Mouse (Mus musculus) frontal cortex, postnatal 10 days (tissue): ENCODE measurements at regions not wholly inside any gene's neighbourhood (a gene's known extent, or its start where the extent isn't known, plus 50 kb on each side); places are given as distances from the start of the nearest gene placed in this dataset.

Experiments
- DNase-seq, 2 experiments: peaks; one replicate each; pipeline ENCODE4 v3.0.0; 2022; ENCODE audit warnings: low spot score in 2 of 2, mixed read lengths in 1 of 2

DNA sequence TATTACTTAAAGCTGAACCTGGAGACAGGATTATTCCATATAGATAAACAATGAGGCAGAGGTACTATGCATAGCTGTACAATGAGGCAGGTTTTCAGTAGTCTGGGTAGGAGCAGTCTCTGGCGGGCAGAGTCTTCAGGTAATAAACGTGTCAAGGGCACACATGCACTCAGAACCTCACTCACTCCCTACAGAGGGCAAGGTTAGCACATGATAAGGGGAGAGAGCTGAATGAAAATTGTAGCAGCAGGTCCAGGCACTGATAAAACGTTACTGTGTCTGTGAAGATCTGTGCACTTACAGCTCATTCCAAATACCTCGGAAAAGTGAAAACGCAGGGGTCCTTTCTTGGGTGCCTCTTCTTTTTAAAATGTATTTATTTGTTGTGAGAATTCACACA is 120.9 kb upstream of the Itga4 start:
- no peak for DNase-seq

DNA sequence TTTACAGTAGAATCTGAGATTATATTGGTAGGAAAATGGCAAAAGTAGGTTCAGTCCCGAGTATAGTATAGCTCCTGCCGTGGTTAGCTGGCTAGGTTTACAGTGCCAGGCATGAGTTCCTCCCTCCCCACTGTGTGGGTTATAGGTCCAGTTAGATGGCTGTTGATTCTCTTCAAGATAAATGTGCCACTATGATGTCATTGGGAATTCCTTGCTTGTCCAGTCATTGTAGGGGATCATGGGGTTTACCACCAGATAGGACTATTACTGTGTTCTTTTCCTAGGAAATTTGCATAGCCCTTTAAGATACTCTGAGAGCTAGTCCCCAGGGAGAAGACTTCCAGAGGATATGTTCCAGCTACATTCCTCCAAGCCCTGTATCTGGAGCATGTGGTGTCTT is 119.2 kb upstream of the Itga4 start:
- no peak for DNase-seq

DNA sequence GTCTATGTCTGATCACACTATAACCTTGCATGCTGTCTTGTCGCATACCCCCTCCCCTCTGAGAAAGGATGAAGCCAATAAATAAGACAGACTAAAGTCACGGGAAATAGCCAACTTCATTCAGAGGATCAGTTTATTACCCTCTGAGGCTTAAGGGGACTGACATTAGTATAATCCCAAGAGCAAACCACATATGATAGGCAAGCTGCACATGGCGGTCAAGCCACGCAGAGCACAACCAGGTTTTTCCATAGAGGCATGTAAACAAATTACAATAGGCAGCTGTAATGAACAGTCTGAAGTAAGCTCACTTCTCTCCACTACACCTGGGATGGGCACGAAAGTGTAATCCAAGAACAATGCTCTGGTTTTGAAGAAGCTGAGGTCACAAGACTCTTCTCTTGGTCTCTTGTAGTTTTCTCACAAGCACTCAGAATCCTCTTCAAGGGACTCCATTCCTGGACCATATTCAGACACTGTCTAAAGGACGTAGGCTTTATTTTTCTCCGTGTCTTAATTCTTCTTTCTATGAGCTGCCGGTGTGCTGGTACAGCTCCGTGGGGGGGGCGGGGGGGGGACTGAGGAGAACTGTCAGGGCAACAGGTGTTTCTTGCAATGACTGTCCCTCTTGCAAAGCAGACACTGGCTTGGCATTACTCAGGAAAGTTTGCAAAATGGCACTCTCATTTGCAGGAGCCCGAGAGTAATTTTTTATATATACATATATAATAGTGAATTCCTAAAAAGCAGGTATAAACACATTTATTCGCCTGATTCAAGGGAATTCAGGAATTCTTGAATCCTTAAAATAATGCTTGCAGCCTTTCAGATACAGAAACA is 118.4 kb upstream of the Itga4 start:
- DNase-seq: no peak

DNA sequence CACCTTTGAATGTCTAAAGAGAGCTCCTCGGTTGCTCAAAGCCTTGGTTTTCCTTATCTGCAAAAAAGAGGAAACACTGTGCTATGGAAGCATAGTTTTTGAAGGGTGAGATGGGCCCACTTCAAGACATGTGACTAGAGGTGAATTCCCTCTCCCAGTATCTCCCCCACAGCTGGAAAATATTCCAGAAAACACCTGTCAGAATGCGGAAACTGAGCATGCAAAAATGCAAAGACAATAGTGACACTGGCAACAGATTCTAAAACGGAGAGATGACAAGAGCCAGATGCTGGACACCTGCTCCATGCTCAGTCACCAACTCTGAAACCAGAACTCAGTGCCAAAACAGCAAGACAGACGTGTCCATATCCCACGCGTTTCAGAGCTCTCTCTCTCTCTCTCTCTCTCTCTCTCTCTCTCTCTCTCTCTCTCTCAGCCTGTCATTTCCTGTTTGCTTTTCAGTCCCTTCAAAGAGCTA is 117.5 kb upstream of the Itga4 start:
- no peak for DNase-seq

DNA sequence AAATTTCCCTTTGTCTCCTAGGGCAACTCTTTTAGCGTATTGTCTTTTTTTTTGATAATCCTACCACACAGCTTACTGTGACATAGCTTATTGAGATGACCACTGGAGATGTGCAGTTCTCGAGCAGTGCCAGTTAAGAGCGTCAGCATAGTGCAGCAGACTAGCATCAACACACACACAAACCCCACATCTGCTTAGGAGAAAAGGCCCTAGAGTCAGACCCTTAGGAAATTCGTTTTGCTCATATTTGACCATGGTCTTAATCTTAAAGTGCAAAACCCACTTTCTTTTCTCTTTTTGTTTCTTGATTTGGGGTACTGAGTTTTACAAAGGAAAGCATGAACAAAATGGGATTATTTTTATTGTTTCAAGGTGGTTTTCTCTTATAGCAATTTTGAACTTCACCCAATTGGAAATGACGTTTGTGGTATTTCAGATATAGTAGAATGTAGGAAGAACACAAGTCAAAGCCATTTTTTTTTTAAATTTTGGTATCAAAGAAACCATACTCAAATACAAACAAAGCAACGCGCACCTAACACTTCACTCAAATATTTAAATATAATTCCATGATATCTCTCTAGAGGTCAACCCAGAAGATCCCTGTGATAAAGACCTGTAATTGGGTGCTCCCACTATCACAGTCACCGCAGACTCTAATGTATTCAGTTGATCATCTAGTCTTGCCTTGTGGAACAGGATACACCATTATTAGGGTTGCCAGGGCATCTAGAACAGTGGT is 116.7 kb upstream of the Itga4 start:
- DNase-seq: no peak

DNA sequence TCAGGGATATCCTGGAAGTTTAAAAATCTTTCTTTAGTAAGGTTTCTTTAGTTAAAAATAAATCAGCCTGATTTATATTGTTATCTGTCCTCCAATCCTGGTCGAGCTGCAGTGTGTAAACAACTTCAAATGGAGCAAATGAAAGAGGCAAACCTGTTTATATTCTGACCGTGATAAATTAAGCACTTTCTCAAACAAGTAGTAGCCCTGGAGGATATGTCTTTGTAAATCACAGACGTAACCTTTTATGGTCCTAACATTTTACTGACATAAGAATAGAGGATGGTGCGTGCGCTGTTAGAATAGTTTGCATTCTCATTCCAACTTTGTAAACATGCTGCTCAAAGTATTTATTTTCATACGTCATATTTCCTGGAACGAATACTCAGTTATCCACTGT is 113.3 kb upstream of the Itga4 start:
- DNase-seq: no peak

DNA sequence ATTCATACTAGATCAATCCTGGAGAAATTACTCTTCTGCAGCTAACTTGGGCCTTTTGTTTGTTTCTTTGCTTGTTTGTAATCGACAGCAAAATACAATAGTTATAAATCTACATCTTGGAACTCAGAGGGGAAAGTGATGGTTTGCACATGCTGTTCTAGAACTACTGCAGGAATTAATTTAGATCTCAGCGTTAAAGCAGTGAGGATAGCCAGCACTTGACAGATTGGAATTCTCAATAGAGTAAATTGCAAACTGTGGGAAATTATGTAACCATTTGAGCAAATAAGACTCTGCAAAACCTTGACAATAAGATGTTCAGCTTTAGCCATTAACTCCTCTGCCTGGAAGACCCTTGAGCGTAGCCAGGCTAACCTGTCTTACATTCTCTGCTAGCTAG is 112.0 kb upstream of the Itga4 start:
- DNase-seq: no peak

DNA sequence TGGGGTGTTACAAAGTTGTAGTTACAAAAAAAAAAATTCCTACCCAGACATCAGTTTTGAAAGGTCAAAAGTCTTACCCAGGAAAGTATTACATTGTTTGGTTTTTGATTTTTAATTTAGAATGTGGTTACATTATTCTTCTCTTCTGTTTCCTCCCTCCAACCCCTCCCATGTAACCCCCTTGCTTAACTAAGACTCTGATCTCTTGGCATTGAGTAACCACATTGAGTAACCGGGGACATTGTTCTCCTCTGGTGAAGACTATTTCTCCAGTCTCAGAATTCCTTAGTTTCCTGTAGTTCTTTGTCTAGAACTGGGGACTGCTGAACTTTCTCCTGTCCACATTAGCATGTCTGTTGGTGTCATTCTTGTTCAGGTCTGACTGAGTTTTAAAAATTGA is 109.3 kb upstream of the Itga4 start:
- no peak for DNase-seq

DNA sequence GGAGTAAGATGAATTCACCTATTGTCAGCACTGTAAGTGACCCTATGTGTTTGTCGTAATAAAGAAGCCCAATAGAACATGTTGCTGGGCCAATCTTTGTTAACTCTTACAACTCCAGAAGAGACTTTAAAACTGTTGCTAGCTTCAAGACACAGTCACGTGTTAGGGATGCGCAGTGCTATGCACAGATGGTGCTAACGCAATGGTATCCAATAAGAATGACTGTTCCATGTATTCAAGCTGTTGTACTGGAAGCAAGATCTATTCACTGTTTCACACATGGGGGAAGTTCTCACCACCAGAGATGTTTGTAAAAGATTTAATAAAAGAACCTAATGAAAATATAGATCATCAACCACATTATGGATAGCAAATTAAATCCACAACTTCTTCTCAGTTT is 108.7 kb upstream of the Itga4 start:
- no peak for DNase-seq

DNA sequence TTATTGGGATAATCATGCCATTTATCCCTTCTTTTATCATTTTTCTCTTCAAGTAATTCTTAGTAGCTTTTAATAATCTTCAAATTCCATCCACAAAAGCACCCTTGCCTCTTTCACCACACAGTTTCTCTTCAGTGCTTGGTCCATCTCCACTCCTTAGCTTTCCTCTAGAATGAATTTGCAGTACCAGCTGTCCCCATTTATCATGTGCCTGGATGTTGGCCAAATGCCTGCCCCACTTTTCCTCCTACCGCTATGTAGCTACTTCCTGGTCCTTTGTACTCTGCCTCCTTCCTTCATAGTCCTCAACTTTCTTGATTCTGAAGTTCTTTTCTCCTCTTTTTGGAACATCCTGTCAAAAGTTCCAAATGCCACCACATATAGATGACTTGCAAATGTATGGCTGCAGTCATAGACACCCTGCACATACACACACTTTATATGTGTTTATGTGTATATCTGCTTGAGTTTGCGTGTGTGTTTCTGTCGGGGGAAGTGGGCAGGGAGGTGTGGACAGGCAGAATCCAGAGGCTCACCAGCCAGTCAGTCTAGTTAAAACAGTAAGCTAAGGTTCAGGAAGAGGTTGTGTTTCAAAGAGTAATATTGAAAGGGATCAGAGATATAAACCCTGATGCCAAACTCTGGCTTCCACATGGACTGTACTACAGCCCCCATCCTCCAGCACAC is 106.1 kb upstream of the Itga4 start:
- peak in 1 of 2 experiments; percentile 10 for DNase-seq

DNA sequence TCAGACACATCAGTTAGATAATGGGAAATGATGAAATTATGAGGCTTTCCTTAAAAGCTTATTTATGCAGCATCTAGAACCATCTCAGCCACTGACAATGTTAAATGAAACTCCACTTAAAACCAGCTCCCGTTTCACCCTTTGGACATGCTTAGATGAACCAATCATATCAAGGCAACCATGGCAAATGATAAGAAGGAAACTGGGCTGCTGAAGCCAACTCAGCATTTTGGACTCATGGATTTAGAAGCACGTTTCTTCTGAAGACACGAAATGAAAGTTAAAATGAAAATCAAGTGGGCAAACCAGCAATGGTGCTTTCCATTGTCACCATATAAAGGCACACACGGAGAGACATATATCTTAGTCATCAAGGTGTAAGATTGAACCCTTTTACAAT is 103.6 kb upstream of the Itga4 start:
- no peak for DNase-seq

DNA sequence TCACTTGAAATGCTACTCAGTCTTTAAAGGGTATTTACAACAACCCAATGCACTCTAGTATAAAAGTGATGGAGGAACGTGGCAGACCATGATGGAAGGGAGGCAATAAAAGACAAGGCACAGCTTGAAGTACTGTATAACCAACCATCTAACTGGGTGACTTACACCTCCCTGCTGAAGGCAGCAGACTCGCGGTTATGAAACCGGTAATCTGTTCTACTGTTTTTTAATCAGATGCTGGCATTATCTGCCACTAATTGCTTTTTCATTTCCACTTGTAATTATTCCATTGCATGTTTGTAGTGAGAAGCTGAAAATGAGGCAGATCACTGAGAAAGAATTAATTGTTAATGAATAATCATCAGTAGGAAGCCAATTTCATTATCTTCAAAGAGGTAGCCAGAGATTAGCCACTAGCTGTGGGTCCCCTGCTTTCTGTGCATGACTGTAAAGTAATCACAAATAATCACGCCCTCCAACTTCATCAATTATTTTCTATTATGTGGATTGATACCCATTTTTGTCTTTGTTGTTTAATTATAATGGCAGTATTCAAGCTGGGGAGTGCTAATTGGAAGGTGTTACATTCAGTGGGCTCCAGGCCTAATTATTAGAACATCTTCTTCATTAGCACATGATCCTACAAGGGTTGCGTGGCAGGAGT is 103.1 kb upstream of the Itga4 start:
- no peak for DNase-seq

DNA sequence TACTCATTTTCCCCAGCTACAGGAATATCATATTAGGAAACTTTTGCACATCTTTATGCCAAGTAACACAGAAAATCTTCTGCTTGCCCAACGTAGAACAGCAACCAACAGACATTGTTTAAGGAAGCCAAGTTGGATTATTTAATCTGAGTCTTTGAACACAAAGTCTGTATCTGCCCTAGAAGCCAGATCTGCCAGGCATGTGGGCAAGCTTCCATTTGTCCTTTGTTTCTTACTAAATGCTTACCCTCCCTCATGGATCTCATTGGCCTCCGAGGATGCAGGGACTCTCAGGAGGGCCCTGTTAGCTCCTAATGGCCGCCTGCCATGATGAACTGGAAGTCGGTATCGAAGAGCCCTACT is 102.5 kb upstream of the Itga4 start:
- DNase-seq: no peak

DNA sequence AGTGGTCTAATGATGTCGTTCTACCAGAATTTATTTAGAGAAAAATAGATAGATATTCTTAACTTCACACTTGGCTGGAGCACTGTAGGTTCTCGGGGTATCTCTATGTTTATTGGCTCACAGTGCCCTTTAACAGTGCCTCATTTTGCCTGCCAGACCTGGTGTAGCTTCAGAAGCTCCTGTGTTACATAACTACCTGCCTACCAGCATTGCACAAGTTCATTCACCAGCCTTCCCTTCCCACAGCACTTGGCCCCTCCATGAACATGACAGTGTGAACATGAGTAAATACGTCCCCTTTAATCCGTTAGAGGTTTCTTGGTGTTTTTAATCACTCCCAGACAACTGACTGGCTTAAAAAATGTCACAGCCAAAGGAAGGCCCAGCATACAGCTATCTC is 102.2 kb upstream of the Itga4 start:
- DNase-seq: no peak

DNA sequence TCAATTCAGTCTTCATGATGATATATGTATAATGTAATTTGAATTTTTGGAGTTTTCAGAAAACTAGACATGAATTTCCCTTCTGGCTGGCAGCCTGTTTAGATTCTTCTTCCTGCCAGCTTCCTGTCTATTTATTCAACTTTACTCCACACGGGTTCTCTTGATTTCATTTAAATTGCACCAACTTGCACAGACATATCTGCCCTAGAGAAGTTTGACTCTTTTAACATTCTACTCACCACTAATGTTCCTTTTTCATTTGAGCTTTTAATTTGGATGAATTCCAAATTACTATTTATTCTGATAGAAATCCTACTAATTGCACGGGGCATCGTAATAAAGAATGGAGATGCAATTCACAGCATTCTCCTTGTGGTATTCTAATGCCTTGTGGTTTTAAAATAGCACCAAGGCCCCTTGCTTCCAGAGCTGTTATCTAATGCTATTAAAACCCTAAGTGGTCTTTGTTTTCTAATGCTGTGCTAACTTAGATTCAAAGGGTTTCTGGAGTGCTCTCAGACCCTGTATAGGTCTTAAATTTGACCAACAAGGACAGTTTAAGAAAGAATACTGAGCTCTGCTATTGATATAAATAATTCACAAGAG is 96.7 kb upstream of the Itga4 start:
- DNase-seq: no peak

DNA sequence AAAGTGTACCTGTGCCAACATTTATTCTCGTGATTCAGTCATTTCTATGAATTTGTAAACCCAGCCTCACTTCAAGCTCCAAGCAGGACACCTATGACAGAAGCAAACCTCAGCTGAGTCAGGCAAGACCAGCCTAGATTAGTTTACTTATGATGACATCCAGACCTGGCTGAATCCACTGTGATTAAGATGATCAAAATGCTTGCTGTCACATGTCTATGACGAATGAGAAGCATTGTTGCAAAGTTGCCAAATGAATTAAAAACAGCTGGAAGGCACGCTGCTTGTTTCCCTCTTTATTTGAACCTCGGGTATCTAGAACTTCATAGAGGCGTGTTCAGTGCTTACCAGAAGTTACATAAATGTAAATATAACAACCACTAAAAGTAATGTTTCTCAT is 95.9 kb upstream of the Itga4 start:
- DNase-seq: no peak

DNA sequence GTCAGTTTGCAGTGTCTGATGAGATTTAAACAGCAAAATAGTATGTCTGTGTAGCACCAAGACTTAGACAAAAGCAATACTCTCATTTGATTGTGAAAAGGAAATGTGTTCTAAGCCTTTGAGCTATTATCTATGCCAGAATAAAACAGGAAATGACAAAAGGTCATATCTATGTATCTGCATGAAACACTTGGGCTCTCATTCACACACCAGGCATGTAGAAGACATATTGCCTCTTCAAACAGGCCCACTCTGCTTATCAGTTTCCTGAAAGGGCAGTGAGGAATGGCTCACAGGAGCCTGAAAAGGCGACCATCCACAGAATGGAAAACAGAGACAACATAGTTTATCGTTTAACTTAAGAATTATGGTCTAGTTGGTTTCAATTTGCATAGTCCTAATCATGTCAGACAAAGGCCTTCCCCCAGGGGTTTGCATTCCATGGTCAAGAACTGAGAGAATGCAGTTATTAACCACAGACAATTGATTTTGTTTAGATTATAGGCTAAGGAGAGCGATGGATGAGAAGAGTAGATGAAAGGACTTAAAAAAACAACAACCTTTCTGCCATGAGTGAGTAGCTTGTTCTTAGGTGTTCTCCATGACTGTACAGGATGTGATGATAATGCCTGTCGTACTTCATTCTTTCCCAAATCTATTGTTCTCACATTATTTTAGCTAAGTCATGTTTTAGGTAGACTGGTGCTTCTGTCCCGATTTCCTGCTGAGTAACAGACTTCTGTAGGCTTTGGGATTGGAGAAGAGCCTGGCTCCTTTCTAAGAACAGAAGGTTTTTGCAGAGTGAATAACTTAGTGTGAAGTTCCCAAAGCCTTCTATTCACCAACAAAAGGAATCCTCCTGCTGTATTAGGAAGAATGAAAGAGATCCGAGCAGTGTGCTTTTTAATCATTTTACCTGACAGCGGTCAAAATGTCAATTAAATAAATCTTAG is 82.0 kb upstream of the Itga4 start:
- DNase-seq: no peak

DNA sequence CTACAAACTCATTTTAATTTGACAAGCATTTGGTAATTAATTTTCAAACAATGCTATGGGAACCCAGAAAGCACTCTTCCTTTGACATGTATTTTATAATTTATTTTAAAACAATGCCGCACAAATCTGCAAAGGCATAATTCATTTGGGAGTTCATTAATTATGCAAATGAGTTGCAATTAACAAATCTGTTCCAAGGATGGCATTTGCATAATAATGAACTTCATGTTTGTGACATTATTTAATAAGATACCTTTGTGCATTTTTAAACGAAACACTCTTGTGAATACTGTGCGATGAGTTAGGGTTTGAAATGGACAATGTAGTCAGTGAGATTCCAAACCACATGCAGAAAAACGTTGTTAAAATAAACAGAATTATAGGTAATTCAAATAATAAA is 80.9 kb upstream of the Itga4 start:
- DNase-seq: no peak

DNA sequence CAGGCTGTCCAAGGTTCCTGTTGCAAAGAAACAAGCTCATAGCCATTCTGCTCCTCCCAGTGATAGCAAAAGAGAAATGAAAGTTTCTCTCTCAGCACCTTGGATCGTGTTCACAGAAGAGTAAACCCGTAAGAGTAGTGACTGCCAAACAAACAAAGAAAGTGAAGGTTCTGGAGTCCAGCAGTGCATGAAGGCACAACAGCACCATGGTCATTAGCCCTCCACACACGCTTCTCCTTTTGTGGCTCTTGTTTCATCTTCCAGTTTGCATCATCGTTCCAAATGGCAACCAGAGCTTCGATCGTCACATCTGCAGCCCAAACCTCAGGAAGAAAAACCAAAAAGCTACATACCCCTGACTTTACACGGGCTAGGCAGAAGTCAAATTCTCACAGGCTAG is 74.4 kb upstream of the Itga4 start:
- no peak for DNase-seq

DNA sequence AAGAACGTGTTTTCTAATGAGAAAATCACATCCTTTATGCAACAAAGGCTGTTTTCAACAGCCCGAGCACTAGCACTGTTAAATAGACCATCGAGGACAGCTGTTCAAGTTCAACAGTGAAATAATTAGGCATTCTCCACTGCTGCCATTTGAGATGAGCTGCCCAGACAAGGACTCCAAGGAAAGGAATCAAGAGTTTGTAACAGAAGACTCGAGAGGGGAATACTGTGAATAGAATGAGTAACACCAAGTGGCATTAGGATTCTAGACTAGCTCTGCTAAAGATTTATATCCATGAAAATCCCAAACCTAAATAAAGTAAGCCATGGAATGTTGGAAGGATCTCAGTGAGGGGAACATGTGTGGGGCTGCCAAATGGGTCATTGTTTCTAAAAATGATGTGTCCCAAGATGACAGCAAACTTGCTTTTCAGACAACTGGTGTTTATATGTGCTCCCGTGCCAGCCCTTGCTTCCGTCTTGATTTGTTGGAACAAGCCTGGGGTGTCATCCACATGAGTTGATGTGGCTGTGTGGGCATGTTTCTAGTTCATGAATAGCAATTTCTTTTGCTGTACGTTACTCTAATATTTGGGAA is 72.1 kb upstream of the Itga4 start:
- no peak for DNase-seq
